Mouse (Mus musculus) mature B cell (primary cell): Measurements from ENCODE around the gene Cox6a2.
"Not testable (repeated sequence)": the region's sequence is repeated elsewhere in the genome, so short reads cannot be mapped to it uniquely, and the experiment has no call there.

Source experiments
- in situ Hi-C: fragments of 300-500 bp; cut with MboI; formaldehyde crosslinking; loops from 2 replicates; pipeline ENCODE4 v1.14.3; 2019

Cox6a2 gene

DNA sequence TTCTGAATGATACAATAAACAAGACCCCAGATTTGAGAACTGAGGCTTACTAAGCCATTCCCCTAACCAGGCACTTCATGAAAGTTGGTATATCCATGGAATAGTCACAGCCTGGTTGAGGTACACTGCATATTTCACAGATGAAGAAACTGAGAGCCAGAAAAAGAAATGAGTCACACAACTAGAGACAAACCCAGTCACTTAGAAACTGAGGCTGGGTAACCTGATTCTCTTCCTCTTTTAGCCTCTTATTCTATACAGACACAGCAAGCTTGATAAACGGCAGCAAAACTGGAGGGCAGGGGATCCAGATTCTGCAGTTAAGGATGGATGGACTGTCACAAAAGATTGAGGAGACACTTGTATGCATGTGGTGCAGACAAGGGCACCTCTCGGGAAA is 28.6 kb upstream of the Cox6a2 start:
- in situ Hi-C loops: no loop called here

DNA sequence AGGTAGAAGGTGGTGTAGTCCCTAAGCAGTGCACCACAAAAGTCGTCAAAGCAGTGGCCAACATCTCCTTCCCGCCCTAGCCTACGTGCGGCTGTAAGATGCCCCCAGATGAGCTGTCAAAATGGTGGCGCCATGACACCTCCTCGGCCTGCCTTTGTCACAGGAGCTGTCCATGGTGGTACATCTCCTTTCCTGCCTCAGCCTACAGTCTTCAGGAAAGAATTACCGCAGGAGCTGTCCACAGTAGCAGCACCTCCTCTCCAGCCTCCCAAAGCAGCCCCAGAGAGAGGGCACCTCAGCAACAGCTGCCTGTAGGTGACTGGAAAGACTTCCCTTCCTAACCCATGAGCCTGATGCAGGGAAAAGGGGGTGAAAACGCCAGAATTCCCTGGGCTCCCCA is 25.6 kb upstream of the Cox6a2 start:
- in situ Hi-C loops: no loop called here

DNA sequence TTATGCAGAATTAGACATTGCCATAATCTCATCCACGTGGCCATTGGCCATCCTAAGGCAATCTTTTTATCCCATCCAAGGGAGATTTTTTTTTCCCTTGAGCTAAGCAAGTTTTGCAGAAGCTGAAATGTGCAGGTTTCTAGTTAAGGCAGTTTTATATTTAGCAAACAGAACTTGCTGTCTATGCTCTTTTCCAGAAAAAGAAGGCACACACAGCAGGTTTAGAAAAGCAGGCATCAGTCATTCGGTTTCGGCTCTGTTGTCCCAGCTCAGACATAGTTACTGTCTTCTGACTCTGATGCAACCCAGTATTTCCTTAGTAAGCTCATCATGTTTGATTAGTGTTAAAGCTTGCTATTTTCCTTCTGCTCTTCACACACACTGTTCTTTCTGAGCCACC is 14.7 kb upstream of the Cox6a2 start:
- in situ Hi-C loops: no loop called here

DNA sequence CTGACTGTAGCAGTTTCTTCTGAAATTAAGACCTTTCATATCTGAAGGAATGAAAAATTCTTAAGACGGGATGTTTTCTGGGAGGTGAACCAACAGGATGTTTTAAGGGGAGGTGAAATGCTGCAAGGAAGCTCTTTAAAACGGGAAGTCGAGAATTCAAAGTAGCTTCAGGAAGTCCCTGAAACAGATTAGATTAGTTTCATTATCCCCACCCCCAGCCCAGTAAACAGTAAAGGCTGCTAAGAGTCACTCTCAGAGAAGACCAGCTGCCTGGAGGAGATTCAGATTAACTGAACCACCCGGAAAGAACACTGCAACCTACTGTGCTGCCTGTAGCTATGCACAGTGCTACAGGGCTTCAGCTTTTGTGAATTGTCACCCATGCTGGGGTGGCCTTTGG is 13.8 kb upstream of the Cox6a2 start:
- in situ Hi-C loops: no loop called here

DNA sequence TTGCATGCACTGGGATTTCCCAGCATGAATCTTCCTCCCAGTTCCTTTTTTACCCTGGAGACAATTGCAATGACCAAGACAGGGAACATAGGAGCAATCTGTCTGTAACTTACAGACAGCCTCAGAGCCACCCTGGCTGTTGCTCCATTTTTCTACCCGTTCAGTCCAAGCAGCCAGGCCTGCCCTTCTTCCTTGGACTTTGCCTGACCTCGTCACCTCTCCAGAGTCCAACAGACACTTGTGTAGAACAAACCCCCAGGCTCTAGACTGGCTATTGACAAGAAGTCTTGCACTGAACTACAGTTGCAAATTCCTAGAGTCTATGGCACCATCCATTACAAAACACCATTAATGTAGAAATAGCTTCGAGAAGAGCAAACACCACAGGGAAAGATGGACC is 3.6 kb upstream of the Cox6a2 start:
- in situ Hi-C loops: loop anchor here (5.0 to 10.0 kb wide), 2 partner anchors 108 to 215 kb away; partner anchors contain the start of gene Pycard

DNA sequence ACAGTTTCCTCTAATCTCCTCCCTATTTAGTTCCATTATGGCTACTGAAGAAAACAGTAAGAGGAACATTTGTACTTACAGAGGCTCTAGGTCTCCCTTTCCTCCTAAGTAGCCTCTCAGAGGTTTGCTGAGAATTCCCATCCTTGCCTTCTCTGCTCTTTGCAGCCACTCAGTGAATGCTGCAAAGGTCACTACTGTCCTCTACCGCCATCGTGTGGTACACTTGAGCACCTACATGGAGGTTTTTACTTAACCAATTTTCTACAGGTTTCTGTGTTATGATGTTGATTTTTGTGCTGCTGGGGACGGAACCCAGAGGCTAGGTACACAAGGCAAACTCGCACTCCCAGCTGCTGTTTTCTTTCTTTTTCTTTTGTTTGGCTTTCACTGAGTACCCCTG is 2.0 kb upstream of the Cox6a2 start:
- in situ Hi-C loops: loop anchor here (5.0 to 10.0 kb wide), 2 partner anchors 106 to 213 kb away; partner anchors contain the start of gene Pycard

DNA sequence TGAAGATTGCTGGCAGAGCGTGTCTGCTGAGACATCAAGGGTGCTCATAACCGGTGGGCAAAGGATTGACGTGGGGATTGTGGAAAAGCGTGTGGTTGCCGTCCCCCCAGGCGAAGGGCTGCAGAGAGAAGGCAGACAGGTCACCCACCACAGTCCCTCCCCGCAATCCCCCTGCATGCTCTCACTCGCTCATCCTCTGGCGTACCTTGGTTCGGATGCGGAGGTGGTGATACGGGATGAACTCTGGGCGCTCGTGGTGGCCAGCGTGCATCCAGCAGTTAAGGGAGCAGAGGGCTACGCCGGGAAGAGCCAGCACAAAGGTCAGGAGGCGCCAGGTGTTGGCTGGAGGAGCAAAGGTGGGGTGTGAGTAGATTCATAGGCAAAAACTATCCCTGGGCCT is 492 bp downstream of the Cox6a2 start:
- in situ Hi-C loops: loop anchor here (5.0 to 10.0 kb wide), 2 partner anchors 103 to 211 kb away; partner anchors contain the start of gene Pycard

DNA sequence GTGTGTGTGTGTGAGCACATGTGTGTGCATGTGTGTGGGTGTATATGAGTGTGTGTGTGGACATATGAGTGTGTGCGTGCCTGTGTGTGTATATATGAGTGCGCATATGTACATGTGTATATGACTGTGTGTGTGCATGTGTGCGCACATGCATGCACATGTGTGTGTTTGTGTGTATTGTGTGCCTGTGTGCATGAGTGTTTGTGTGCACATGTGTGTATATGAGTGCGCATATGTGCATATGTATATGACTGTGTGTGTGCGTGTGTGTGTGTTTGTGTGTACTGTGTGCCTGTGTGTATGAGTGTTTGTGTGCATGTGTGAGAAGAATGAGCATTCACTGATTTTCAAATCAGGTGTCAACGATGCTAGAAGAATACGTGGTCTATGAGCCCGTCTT is 2.0 kb downstream of the Cox6a2 start:
- in situ Hi-C loops: loop anchor here (10.0 kb wide), 1 partner anchor 209 kb away; the partner anchor contains the start of gene Pycard

DNA sequence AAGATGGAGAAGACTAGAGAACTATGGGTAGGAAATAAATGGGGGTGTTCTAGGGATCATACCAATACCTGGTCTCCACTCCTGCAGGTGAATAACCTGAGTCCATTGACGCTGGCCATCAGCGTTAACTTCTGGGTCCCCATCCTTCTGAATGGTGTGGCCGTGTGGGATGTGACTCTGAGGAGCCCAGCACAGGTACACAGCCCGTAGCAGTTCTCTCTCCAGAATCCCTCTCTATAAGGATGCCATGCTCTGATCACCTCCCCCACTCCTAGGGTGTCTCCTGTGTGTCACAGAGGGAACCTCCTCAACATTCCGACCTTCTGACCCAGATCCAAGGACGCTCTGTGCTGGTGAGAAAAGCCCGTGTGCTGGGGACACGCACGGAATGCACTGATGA is 3.1 kb downstream of the Cox6a2 start:
- in situ Hi-C loops: loop anchor here (10.0 kb wide), 1 partner anchor 208 kb away; the partner anchor contains the start of gene Pycard

DNA sequence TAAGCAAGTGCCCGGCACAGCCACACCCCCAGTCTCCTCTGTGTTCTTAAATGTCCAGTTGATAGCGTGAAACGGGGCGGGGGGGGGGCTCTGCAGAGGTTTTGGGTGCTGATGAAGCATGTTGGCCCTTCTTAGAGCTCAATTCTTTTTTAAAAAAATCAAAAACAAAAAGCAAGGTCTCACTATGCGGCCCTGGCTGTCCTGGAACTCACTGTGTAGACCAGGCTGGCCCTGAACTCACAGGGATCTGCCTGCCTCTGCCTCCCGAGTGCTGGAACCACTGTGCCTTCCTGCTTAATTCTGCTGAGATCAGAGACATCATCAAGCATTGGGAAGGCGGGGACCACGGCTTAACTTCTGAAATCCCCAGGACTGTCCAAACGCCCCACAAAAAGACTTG is 4.6 kb downstream of the Cox6a2 start:
- in situ Hi-C loops: loop anchor here (10.0 kb wide), 1 partner anchor 207 kb away; the partner anchor contains the start of gene Pycard

DNA sequence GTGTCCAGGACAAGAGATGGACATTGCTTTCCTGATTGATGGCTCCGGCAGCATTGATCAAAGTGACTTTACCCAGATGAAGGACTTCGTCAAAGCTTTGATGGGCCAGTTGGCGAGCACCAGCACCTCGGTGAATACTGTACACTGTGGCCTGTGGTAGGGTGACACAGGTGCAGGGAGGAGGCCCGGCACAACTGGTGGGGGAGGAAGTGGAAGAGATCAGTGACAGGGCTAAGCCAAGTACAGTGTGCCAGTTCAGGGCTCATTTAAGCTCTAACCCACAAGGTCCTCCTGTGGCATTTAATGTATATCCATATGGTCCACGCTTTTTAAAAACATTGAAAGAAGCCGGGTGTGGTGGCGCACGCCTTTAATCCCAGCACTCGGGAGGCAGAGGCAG is 24.5 kb downstream of the Cox6a2 start:
- in situ Hi-C loops: no loop called here

DNA sequence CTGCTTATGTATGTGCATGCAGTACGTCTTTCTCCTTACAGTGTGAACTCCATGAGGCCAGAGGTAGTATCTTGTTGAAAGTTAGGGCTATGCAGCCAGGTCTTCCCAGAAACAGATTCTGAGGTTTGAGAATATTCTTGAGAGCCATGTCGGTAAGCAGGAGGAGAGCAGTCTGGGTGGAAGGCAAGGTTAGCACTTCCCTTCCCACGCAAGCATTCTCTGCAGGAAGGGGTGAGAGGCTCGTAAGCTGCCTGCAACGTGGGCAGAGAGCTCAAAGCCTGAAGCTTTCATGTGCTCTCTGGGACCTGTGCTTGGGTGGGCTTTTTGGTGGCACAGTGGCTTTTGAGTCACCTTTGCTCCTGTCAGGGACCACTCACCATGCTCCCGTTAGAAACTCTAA is 25.6 kb downstream of the Cox6a2 start:
- in situ Hi-C loops: no loop called here

DNA sequence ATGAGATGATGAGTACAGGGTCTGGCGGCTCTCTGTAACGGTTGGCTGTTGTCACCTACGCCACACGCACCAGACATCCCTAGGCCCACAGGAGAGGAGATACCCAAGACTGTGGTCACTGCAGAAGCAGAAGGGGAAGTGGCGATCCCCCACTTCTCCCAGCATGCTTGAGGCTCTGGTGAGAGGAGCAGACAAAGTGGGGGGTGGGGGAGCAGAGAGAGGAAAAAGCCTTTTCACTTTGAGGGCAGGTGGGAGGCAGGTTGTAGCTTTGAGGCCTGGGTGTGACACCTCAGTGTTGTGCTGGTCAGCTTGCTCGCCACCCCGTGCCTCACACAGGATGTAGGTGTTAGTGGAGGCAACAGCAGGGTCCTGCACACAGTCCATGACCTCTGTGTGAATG is 26.1 kb downstream of the Cox6a2 start:
- in situ Hi-C loops: no loop called here

DNA sequence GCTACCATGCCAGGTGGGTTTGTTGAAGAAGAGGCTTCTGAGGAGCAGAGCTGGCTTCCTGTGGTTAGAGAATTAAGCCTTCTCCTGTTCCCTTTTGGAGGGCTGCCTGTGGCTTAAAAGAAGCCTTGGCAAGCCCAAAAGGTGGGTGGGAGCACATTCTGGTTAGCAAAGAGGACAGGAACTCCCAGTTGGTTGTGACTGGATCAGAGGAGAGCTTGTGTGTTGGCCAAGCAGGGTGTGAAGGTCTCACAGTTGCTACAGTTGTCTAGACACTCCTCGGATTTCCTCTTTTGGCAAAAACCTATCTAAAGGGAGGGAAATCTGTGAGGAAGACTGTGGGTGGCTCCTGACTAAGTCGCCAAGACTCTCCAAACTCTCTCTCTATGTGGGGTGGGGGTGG is 27.8 kb downstream of the Cox6a2 start:
- in situ Hi-C loops: no loop called here

DNA sequence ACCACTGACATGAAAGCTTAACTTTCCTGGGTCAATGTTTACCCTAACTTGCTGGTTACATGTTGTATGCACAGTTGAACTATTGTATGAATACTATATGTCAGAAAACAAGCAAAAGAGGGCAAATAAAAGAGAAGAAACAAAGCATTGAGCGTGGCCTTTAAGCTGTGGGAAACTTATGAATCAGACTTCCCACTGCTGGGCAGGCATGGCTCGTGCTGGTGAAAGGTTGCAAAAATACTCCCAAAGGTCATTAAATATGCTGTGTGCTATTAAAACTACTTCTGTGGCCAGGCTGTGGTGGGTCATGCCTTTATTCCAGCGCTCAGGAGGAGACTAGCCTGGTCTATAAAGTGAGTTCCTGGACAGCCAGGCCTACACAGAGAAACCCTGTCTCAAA is 36.2 kb downstream of the Cox6a2 start:
- in situ Hi-C loops: no loop called here

DNA sequence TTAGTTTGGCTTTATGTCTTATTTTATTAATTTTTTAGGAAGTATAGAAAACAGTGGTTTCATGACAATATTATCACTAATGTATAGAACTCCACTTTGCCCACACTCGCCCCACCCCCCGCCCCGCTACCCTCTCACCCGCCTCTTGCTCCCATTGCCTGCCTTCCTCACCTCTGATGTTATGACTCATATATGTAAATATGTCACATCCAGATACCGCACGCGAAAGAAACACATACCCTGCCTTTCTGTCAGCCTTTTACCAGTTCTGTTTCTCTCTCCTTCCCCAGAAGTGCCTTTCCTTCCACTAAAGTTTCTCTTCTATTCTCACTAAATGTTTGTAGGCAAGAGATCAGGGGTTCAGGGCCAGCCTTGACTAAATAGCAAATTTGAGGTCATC is 39.8 kb downstream of the Cox6a2 start:
- in situ Hi-C loops: no loop called here

DNA sequence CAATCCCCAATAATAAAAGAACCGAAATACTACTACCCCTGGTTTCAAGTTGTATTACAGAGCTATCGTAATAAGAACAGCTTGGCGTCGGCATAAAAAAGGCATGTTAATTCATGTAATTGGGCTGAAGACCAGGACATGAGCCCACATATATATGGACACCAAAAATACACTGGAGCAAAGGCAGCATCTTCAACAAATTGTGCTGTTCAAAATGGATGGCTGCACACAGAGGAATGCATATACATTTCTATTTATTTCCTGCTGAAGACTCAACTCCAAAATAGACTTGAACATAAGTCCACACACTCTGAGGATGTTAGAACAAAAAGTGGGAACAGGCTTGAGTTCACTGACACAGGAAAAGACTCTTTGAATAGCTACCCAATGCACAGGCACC is 42.2 kb downstream of the Cox6a2 start:
- in situ Hi-C loops: no loop called here

DNA sequence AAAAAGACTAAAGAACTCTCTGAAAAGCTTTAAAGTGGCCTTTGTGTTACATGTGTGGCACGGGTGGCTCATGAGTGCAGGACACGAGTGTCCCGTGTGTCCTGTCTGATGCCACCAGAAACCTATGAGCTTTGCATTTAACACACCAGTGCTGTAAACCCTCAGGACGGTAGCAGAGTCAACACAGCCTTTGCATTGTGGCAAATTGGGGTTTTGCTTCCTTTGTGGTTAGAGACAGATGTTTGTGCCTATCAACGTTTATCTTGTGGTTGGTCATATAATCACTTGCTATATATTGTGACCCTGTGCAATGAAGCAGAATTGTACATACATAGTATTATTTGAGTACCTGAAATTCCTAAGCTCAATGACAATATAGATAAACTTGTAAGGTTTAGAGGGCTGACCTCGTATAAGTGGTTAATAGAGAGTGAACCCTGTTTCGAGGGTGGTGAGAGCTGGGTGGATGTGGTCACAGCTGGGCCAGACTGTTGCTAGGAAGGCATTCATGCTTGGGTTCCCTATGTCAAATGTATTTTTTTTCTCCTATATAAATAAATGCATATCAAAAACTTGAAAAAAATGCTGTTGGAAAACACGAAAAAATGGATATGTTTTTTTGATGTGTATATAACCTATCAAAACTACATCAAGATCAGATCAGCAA is 47.4 kb downstream of the Cox6a2 start:
- in situ Hi-C loops: not testable (repeated sequence)
